Mouse (Mus musculus): Measurements from ENCODE around the gene Arl5c. TPM values are rescaled to one million over a fixed set of nuclear protein-coding genes. Genes with fewer than 3 reads are reported as not detected.

The Arl5c gene
- total RNA-seq, 2 experiments from 2014 or later: 1.5 to 1.6 TPM

Small RNA genes lying within 50 kb of the gene (microRNA-seq; reads per million reads assigned to microRNA genes)
- gene Gm22461: 0 reads per million in 2 experiments
- 0 reads per million in 2 experiments for gene Gm27597

Other genes with a start within 250 kb of the Arl5c start
- 10 to 100 TPM; 21.3 to 21.4 TPM for gene Cwc25, start 229.6 kb downstream of the Arl5c start, total RNA-seq (2021)
- 1 to 10 TPM in 1 of 2 experiments, under 1 TPM in 1; 0.58 to 2.0 TPM for gene 1700001P01Rik, start 220.3 kb downstream of the Arl5c start, total RNA-seq (2021)
- 100 to 1,000 TPM; 372 to 419 TPM for gene Rpl23, start 213.7 kb downstream of the Arl5c start, total RNA-seq (2021)
- gene Lasp1, start 197.2 kb downstream of the Arl5c start, total RNA-seq (2021): 100 to 1,000 TPM; 114 to 123 TPM
- gene B230217C12Rik, start 155.4 kb downstream of the Arl5c start, total RNA-seq (2021): 10 to 100 TPM; 44.2 to 49.6 TPM
- gene Fbxo47, start 112.0 kb downstream of the Arl5c start, total RNA-seq (2021): under 1 TPM; 0.41 to 0.50 TPM
- 1 to 10 TPM; 7.9 to 9.6 TPM for gene Plxdc1, start 9.7 kb downstream of the Arl5c start, total RNA-seq (2021)
- 100 to 1,000 TPM; 128 to 131 TPM for gene Cacnb1, start 26.9 kb upstream of the Arl5c start, total RNA-seq (2021)
- 100 to 1,000 TPM; 532 to 602 TPM for gene Rpl19, start 30.5 kb upstream of the Arl5c start, total RNA-seq (2021)
- 10 to 100 TPM; 27.2 to 31.0 TPM for gene Stac2, start 57.3 kb upstream of the Arl5c start, total RNA-seq (2021)
- gene Fbxl20, start 154.2 kb upstream of the Arl5c start, total RNA-seq (2021): 10 to 100 TPM; 29.9 to 38.4 TPM
- gene Med1, start 197.1 kb upstream of the Arl5c start, total RNA-seq (2021): 10 to 100 TPM; 44.8 to 51.3 TPM
- 10 to 100 TPM; 36.9 to 37.2 TPM for gene Cdk12, start 206.9 kb upstream of the Arl5c start, total RNA-seq (2021)